In the genomic region with DNA sequence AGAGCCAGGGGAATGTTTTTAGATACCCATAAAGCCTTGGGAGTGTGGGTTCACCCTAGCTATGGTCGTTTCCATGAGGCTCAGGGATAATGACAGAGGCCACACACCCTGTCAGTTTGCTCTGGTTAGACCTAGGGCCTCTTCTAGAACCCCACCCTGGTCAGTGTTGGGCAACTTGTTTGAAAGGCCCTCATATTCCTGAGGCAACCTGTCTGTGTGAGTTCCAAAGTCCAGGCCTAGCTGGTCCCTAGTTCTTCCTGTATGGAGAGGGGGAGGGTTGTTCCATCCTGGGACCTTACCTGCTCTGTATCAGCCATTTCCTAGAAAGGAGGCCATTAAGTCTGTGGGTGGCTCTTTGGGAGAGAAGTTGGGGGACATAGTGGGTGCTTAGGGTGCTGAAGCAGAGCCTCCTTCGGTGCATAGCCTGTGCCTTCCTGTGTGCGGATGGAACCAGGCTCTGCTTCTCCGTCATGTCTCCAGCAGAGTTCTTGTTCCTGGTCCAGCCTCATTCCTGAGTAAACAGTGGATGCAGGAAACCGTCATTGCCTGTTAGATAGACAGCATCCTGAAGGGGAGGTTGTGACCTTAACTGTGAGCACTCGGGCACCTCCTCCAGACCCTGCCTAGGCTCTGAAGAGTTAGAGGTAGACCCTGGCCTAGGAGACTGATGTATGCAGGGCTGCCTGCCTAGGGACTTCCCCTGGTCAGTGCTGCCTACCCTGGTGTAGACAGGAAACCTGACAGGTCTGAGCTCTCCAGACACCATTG, we compare ENCODE assay signal across 11 mouse cellular contexts. TPM values are rescaled to one million over a fixed set of nuclear protein-coding genes. Genes with fewer than 3 reads are reported as not detected.
A peak's percentile ranks its signal among the peaks of the same experiment; 100 is the strongest.
DNase-seq lines count a peak whose midpoint lies in the region; ATAC-seq and TF ChIP-seq lines count a peak whose summit lies in the region.
"Had no signal": no experiment of that assay in that cellular context is flagged by ENCODE, and none has a peak within 500 bp of the region (broad histone marks: within the 10 kb centered on the region; RNA-seq: fewer than 3 reads in every experiment).

No protein-coding gene starts in this region.

- H3K4me3 ChIP-seq in kidney, adult 2 months (ENCODE audit: insufficient read depth, low read depth, low read length), result no peak overlapping the region
- H3K4me3 ChIP-seq in embryonic facial prominence, embryonic 12.5 days, result no peak overlapping the region
- no peak overlapping the region for H3K4me3 ChIP-seq in heart, postnatal 0 days (ENCODE audit: low read depth, low read length)
- no peak overlapping the region for H3K4me3 ChIP-seq in liver, embryonic 14.5 days (ENCODE audit: insufficient read depth in 1 of 2, low read depth in 2 of 2, low read length in 2 of 2)
- H3K4me3 ChIP-seq: megakaryocyte, embryonic 14.5 days had no signal

- no peak for TF ChIP-seq POLR2A in kidney, adult 2 months (IDR thresholded peaks at IDR 0.05; ENCODE audit: low read depth, low read length)

- no peak for ATAC-seq in embryonic facial prominence, embryonic 12.5 days (ENCODE audit: insufficient number of reproducible peaks, insufficient read depth, low FRiP score, low TSS enrichment)
- peak; percentile 22 for ATAC-seq in heart, postnatal 0 days (ENCODE audit: insufficient read depth, low read depth)
- ATAC-seq in liver, embryonic 14.5 days (ENCODE audit: insufficient read depth), result peak; percentile 73
- ATAC-seq: forebrain, embryonic 14.5 days had no signal

- TF ChIP-seq EP300 in heart, postnatal 0 days (IDR thresholded peaks at IDR 0.05; ENCODE audit: low read depth), result 0 out of 2 replicates have a peak, but pooled peaks have one; percentile 29
- no peak for TF ChIP-seq EP300 in liver, embryonic 14.5 days (IDR thresholded peaks at IDR 0.05; ENCODE audit: low read depth)

- no peaks in the 10 kb centered on the region for H3K27me3 ChIP-seq in kidney, adult 2 months (replicated peaks; ENCODE audit: control insufficient read depth, insufficient read depth, low read length)
- H3K27me3 ChIP-seq in embryonic facial prominence, embryonic 12.5 days, result no peaks in the 10 kb centered on the region
- H3K27me3 ChIP-seq in heart, postnatal 0 days (ENCODE audit: control insufficient read depth, insufficient read depth, low read length), result no peaks in the 10 kb centered on the region
- H3K27me3 ChIP-seq in liver, embryonic 14.5 days (ENCODE audit: control insufficient read depth, insufficient read depth, low read length), result peaks cover 4% of the 10 kb centered on the region

- TF ChIP-seq CTCF in kidney, adult 2 months (conservative IDR thresholded peaks at IDR 0.05; ENCODE audit: insufficient read depth, insufficient read length, low read depth, low read length), result no peak
- TF ChIP-seq CTCF in heart, postnatal 0 days (IDR thresholded peaks at IDR 0.05; ENCODE audit: low read depth), result no peak
- no peak for TF ChIP-seq CTCF in liver, embryonic 14.5 days (IDR thresholded peaks at IDR 0.05; ENCODE audit: low read depth)

- no peak overlapping the region for H3K4me2 ChIP-seq in embryonic facial prominence, embryonic 12.5 days (replicated peaks)
- no peak overlapping the region for H3K4me2 ChIP-seq in heart, postnatal 0 days (ENCODE audit: low read depth, low read length)
- H3K4me2 ChIP-seq in liver, embryonic 14.5 days (ENCODE audit: low read depth), result no peak overlapping the region

- no peaks in the 10 kb centered on the region for H3K9me3 ChIP-seq in embryonic facial prominence, embryonic 12.5 days
- no peaks in the 10 kb centered on the region for H3K9me3 ChIP-seq in heart, postnatal 0 days (replicated peaks; ENCODE audit: control insufficient read depth, low read length)
- no peaks in the 10 kb centered on the region for H3K9me3 ChIP-seq in liver, embryonic 14.5 days (ENCODE audit: control insufficient read depth, low read length)
- H3K9me3 ChIP-seq: megakaryocyte, embryonic 14.5 days had no signal

- no peaks in the 10 kb centered on the region for H3K36me3 ChIP-seq in kidney, adult 2 months (ENCODE audit: control insufficient read depth, insufficient read depth, low read length)
- H3K36me3 ChIP-seq in embryonic facial prominence, embryonic 12.5 days, result no peaks in the 10 kb centered on the region
- H3K36me3 ChIP-seq in heart, postnatal 0 days (replicated peaks; ENCODE audit: control insufficient read depth, insufficient read depth, low read length), result no peaks in the 10 kb centered on the region
- H3K36me3 ChIP-seq in liver, embryonic 14.5 days (replicated peaks; ENCODE audit: control insufficient read depth, insufficient read depth, low read depth), result no peaks in the 10 kb centered on the region

- WGBS in kidney, adult 2 months, result 66% methylated on average over 6 of the region's 6 CpGs
- WGBS in embryonic facial prominence, embryonic 12.5 days, result 66% methylated on average over 6 of the region's 6 CpGs
- WGBS in heart, postnatal 0 days, result 69% methylated on average over 6 of the region's 6 CpGs
- 51% methylated on average over 6 of the region's 6 CpGs for WGBS in liver, embryonic 14.5 days (ENCODE audit: insufficient replicate concordance)

- H3K9ac ChIP-seq in embryonic facial prominence, embryonic 12.5 days, result no peak overlapping the region
- H3K9ac ChIP-seq in heart, postnatal 0 days (replicated peaks; ENCODE audit: low read depth, low read length), result no peak overlapping the region
- H3K9ac ChIP-seq in liver, embryonic 14.5 days (replicated peaks), result no peak overlapping the region

- H3K4me1 ChIP-seq in kidney, adult 2 months (ENCODE audit: control insufficient read depth, insufficient read depth, low read length), result peaks cover 13% of the 10 kb centered on the region; the same call in 1 of the 2 replicates
- H3K4me1 ChIP-seq in embryonic facial prominence, embryonic 12.5 days, result peaks cover 68% of the 10 kb centered on the region
- peaks cover 52% of the 10 kb centered on the region for H3K4me1 ChIP-seq in heart, postnatal 0 days (ENCODE audit: control insufficient read depth, insufficient read depth)
- H3K4me1 ChIP-seq in liver, embryonic 14.5 days (replicated peaks; ENCODE audit: control insufficient read depth in 2 of 2, insufficient read depth in 2 of 2, low read length in 1 of 2), result peaks cover 3 to 25% of the 10 kb centered on the region in 2 experiments; a peak in 3 of 4 replicates

- DNase-seq in kidney, adult 2 months, result peak; percentile 67
- no peak for DNase-seq in kidney, adult 18-20 months
- peak; percentile 51 for DNase-seq in heart, postnatal 0 days (ENCODE audit: low spot score)
- DNase-seq in liver, embryonic 14.5 days (ENCODE audit: low read depth in 3 of 3, low spot score in 3 of 3), result peak; percentile 16 to 30 (median 28)
- no peak for DNase-seq in c-Kit-positive CD71-positive TER-119-positive erythroid progenitor cells, embryonic 14.5 days (ENCODE audit: low spot score)
- DNase-seq in layer of hippocampus, adult 11-12 months (ENCODE audit: low spot score), result no peak
- no peak for DNase-seq in layer of hippocampus, adult 9-10 months (ENCODE audit: low spot score)
- DNase-seq: thymus, postnatal 25 days had no signal

- H3K27ac ChIP-seq in kidney, adult 2 months (ENCODE audit: insufficient read depth, low read depth, low read length), result peak overlapping the region; percentile 44
- 0 out of 2 replicates have a peak overlapping the region, but pooled peaks have one; percentile 48 for H3K27ac ChIP-seq in embryonic facial prominence, embryonic 12.5 days
- H3K27ac ChIP-seq in heart, postnatal 0 days (ENCODE audit: low read depth), result peak overlapping the region; percentile 67
- H3K27ac ChIP-seq in liver, embryonic 14.5 days, result no peak overlapping the region

RNA-seq across cellular contexts. Expression of gene Dab2ip, which starts 59.0 kb away (rescaled TPM):
- 32.9 and 42.9 TPM in 2 replicates for polyA plus RNA-seq in kidney, adult 2 months (2012; rRNA removed)
- polyA plus RNA-seq in embryonic facial prominence, embryonic 12.5 days (2016; fragmentation: Nextera tagmentation; extraction: Ambion mirVana), result 61.0 and 73.7 TPM in 2 replicates
- 57.7 and 61.1 TPM in 2 replicates for total RNA-seq in heart, postnatal 0 days (2014; rRNA removed; ENCODE audit: low replicate concordance)
- 23.8 and 23.9 TPM in 2 replicates for polyA plus RNA-seq in heart, postnatal 0 days (2015; fragmentation: Nextera tagmentation; extraction: Ambion mirVana)
- 3.9 and 4.0 TPM in 2 replicates for polyA plus RNA-seq in liver, embryonic 14.5 days (2012; rRNA removed)
- polyA plus RNA-seq in liver, embryonic 14.5 days (2014; fragmentation: Nextera tagmentation; extraction: Ambion mirVana), result 3.2 and 3.6 TPM in 2 replicates

Comparison
In these comparisons a context has a peak if more than half of its experiments do, and no peak if none do; other contexts are left out.
1. DNase-seq: peak in kidney, adult 2 months (single experiment), heart, postnatal 0 days (single experiment) and liver, embryonic 14.5 days (3 of 3); none in kidney, adult 18-20 months (single experiment), c-Kit-positive CD71-positive TER-119-positive erythroid progenitor cells, embryonic 14.5 days (single experiment), layer of hippocampus, adult 11-12 months (single experiment) and layer of hippocampus, adult 9-10 months (single experiment).